Mouse (Mus musculus) liver, embryonic 11.5 days (tissue): ENCODE measurements around the gene Sh3bgrl2. TPM values are rescaled to one million over a fixed set of nuclear protein-coding genes. Genes with fewer than 3 reads are reported as not detected.

Experiments used
- ATAC-seq: fragments of 200-750 bp; cut with Nextera tagmentation; replicated peaks from 2 replicates; pipeline ENCODE4 v1.8.0; 2017; ENCODE audit warnings: moderate number of reproducible peaks, mild to moderate bottlenecking, moderate TSS enrichment, moderate library complexity; ENCODE audit not compliant: low FRiP score
- DNase-seq: peaks from one replicate; pipeline ENCODE4 v3.0.0-alpha.2; 2017; ENCODE audit warnings: low spot score
- H3K27ac ChIP-seq: fragments of 300-500 bp; sonication (generic); 2 replicates; pipeline ENCODE4 v1.5.1; 2014; ENCODE audit warnings: mild to moderate bottlenecking, low read depth, low read length, control low read depth
- H3K27me3 ChIP-seq: fragments of 300-500 bp; sonication (generic); replicated peaks from 2 replicates; pipeline ENCODE4 v1.6.1; 2014; ENCODE audit warnings: low read length, mixed read lengths; ENCODE audit not compliant: control insufficient read depth, insufficient read depth
- H3K36me3 ChIP-seq: fragments of 300-500 bp; sonication (generic); 2 replicates; pipeline ENCODE4 v1.6.1; 2014; ENCODE audit warnings: mild to moderate bottlenecking, low read length, moderate library complexity, mixed read lengths; ENCODE audit not compliant: control insufficient read depth, insufficient read depth
- H3K4me1 ChIP-seq: fragments of 300-500 bp; sonication (generic); replicated peaks from 2 replicates; pipeline ENCODE4 v1.6.1; 2014; ENCODE audit warnings: low read length, mixed read lengths; ENCODE audit not compliant: control insufficient read depth, insufficient read depth
- H3K4me2 ChIP-seq: fragments of 300-500 bp; sonication (generic); 2 replicates; pipeline ENCODE4 v1.6.1; 2014; ENCODE audit warnings: mild to moderate bottlenecking, control low read depth, moderate library complexity
- H3K4me3 ChIP-seq: fragments of 300-500 bp; sonication (generic); 2 replicates; pipeline ENCODE4 v1.5.1; 2014; ENCODE audit warnings: low read depth, low read length, control low read depth
- H3K9ac ChIP-seq: fragments of 300-500 bp; sonication (generic); 2 replicates; pipeline ENCODE4 v1.6.1; 2014; ENCODE audit warnings: low read depth, low read length, control low read depth
- H3K9me3 ChIP-seq: fragments of 300-500 bp; sonication (generic); 2 replicates; pipeline ENCODE4 v1.6.1; 2016; ENCODE audit warnings: low read length, inconsistent platforms, mixed read lengths; ENCODE audit not compliant: control insufficient read depth
- WGBS: fragments of 180-500 bp; shearing (Covaris S2); extraction: QIAGEN DNeasy Blood & Tissue Kit; methylation state at CpG from one replicate; pipeline ENCODE4 v1.1.7; 2014; 5-methylcytosine and 5-hydroxymethylcytosine counted together
- polyA plus RNA-seq: library from polyadenylated mRNA; unstranded; fragments of >200 nt; fragmentation: Nextera tagmentation; extraction: Ambion mirVana; gene quantifications from 2 replicates; pipeline ENCODE4 v1.2.1, GENCODE M21; 2014

Sh3bgrl2 gene
- polyA plus RNA-seq, 1 experiment from 2014 or later: 17.2 TPM

DNA sequence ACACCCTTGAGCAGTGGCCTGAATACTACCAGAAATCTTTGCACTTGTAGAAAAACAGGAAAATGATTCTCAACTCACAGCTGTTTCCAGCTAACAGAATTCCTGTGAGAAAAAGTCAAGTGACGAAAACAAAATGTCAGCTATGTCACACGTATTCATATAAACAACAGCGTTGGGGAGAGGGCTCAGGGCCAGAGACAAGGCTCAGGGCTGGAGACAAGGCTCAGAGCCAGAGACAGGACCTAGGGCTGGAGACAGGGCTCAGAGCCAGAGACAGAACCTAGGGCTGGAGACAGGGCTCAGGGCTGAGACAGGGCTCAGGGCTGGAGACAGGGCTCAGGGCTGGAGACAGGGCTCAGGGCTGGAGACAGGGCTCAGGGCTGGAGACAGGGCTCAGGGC is 139.8 kb downstream of the Sh3bgrl2 start:
- ATAC-seq (no peak), DNase-seq (no peak)
- Histone ChIP-seq H3K4me2 (no peak overlapping the region), H3K4me1 (no peaks in the 10 kb centered on the region), H3K27me3 (no peaks in the 10 kb centered on the region; the same call in 1 of the 2 replicates), H3K36me3 (no peaks in the 10 kb centered on the region), H3K9me3 (no peaks in the 10 kb centered on the region), H3K9ac (no peak overlapping the region), H3K4me3 (no peak overlapping the region), H3K27ac (no peak overlapping the region)
- WGBS: 63% methylated on average over 3 of the region's 3 CpGs

Other genes with a start within 250 kb of the Sh3bgrl2 start
- gene Lca5, start 107.2 kb upstream of the Sh3bgrl2 start, polyA plus RNA-seq: 5.4 and 7.2 TPM in 2 replicates